Mouse (Mus musculus) erythroid progenitor cell, adult 5-6 weeks (primary cell): ENCODE data around the gene Lef1. TPM values are rescaled to one million over a fixed set of nuclear protein-coding genes. Genes with fewer than 3 reads are reported as not detected.

Source experiments
- ATAC-seq: replicated peaks from 2 replicates; pipeline ENCODE4 v1.8.0; 2016; ENCODE audit warnings: moderate number of reproducible peaks, mild to moderate bottlenecking, moderate TSS enrichment, inconsistent platforms; ENCODE audit not compliant: poor library complexity, low FRiP score, severe bottlenecking
- total RNA-seq, 2 experiments: library from RNA; stranded (forward) in 1 of 2; stranded (reverse) in 1 of 2; fragments of 150-400 nt in 1 of 2; fragments of 186-747, 209-891 nt in 1 of 2; gene quantifications; 2 replicates each; pipeline versions ENCODE4 v1.2.3 to v1.2.4; 2015 to 2017; ENCODE audit warnings: low replicate concordance in 2 of 2

Lef1 gene
- total RNA-seq (2015; ENCODE audit: low replicate concordance) (9.2 and 15.5 TPM in 2 replicates), total RNA-seq (2017; ENCODE audit: low replicate concordance) (4.6 and 14.1 TPM in 2 replicates)

DNA sequence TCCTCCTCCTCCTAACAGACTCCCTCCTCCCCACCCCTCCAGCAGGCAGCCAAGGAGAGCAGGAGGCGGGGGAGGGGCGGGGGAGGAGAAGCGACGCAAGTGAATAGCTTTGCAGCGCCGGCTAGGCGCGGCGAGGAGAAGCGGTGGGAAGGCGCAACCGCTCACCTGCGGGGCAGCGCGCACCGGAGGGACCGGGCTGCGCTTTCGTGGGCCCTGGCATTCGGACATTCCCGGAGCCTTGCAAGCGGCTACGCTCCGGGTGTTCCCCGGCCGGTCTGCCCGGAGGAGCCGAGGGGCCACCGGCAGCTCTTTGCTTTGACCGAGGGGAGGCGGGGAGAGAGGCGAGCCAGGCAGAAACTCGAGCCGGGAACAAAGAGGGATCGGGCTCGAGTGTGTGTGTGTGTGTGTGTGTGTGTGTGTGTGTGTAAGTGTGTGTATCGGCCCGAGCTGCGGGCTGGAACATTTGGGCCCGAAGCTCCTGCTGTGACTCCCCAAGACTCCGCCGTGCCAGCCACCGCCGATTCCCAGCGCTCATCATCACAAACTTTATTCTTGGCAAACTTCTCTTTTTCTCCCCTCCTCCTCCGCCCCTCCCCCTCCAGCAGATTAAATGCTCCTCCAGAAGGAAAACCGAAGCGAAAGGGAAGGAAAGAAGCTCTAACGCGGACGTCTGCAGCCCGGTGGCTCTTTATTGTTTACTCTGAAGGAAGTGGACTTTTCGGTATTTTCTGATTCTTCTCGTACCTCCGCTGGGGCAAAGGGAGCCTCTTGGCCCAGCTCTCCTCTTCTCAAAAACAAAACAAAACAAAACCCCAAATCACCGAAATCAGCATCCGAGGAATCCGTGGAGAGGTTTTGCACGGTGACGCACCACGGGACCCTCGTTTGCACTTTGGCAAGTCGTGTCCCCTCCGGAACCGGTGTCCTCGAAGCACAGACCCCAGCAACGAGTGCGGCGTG, at the start of gene Lef1:
Gene Lef1, plus strand, starts transcription at position 281 of the 960 bp plus-strand sequence.
- ATAC-seq = no peak

DNA sequence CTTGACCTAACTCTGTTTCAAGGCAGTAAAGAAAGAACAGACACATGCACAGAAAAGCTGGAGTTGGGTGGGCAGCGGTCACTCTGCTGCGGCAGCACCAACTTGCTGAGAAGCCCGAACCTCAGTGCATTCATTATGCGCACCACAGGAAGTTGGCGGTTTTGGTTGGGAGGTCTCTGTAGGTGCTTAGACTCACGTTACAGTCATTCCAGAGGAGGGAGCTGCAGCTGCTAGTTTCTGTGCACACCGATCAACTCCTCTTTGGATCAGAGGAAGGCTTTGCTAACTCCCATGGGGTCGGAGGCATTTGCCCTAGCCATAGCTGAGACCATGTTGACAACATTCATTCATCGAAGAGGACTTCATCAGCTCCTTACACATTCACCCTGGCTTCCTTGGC, 45.3 kb upstream of the Lef1 start:
- no peak for ATAC-seq

DNA sequence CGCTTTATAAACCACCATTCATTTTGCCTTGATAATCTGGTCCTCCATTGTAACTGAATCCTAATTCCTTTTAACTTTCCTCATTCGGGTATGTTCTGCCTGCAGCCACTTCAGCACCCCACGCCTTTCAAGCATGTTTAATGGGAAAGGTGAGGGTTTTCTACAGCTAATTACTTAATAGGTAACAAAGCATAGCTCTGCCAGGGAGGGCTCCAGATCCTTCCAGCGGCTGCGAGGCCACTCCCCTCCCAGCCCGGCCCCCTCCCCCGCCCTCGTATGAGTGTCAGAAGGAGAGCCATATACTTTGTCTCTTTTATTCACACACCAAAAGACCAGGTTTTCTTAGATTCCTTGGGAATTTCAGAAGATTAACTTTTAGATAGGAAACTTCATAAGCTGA, 44.1 kb upstream of the Lef1 start:
- no peak for ATAC-seq

DNA sequence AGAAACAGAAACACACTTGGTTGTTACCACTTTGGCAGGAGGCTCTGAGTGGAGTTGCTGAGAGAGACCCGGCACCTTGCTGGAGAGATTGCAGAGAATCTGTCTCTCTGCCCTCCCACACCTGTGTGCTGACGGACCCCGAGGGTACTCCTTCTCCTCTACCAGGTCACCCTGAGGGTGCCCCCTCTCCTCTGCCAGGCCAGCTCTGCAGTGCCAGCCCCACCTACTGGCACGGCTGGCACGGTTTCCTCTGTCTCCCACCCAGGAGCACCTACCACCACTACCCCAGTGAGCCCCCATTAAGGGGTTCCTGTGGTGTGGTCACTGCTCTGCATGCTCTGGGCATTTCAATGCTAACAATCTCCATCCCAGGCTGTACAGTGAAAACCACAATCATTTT, 42.3 kb upstream of the Lef1 start:
- ATAC-seq = no peak

DNA sequence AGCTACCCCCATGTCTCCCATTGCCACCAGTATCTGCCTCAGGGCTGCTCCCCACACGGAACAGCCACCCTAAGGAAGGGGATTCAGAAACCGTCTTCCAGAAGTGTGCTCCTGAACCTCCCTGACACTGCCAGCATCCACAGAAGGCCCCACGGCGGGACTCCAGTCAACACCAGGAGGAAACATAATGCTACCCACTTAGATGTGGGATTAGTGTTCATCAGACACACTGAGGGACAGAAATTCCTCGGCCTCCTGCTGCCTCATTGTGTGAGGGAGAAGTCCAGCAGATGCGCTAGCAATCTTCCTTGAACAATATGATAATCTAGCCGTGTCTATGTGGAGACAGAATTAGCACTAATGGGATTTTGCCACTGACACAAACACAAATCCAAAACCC, 40.1 kb upstream of the Lef1 start:
- ATAC-seq = no peak

DNA sequence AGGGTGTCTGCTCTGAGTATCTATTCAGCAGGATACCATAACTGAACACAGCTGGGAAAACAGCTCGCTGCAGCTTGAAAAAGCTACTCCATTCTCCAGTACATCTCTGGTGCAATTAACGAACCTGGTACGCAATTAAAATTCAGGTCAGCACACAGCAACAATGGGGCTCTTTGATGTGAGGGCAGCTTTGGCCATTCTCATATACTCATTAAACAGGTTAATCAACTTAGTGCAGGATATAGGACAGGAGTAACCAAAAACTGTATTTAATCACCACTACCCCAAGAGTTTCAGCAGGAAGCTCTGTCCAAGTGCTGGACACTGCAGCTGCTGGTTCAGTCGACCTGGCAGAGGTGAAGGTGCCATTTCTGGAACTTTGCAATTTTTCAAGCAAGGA, 37.6 kb upstream of the Lef1 start:
- ATAC-seq = no peak

DNA sequence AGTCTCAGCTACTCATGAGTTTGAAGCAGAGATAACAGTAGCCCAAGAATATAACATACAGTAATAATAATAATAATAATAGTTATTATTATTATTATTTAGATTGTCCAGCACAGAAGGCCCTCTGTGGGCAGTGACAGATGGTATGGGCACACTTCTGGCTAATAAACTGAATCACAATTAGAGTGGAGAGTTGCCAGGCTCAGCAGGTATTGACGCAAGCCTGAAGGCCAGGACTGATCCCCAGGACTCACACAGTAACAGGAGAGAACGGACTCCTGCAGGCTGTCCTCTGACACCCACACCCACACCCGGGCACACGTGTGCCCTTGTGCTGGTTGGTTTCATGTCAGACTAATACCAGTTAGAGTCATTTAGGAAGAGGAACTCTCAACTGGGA, 36.3 kb upstream of the Lef1 start:
- ATAC-seq = no peak

DNA sequence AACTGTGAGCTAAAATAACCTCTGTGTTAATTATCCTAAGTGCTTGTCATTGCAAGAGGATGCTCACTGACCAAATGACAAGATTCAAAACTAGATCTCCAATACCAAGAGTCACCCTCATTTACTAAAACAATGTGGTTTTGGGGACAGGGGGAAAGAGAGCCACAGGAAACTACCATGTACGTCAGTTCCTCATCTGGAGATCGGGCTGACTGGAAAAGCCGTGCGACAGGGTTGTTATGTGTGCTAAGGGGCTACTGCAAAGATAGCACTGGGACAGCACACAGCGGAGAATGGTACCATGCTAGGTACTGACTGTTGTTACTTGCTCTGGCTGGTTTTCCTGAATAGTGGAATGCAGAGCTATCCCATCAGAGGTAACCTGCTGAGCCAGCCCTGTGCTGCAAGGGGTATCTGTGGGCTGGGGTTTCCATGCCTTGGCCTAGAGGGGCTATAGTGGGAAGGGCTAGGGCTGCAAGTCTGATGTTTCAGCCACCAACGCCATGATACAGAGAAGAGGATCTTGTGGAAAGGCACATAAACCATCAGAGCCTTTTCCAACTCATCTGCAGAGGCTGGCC, 32.1 kb upstream of the Lef1 start:
- ATAC-seq = no peak

DNA sequence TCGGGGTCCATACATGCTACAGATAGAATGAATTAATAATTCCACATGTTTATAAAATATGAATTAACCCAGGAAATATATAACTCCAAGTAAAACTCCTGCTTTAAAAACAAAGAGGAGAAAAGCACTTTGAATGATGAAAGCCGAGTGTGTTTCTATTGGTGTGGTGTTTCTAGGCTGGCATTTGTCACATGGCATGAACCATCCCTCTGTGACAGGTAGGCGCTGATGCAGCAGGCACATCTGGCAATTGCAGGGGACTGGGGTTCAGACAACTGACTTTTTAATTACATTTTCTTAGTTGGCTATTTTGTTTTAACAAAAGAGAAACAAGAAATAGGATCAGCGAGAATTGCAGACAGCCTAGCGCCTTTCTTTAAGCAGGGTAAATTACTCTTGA, 31.6 kb upstream of the Lef1 start:
- ATAC-seq = no peak

DNA sequence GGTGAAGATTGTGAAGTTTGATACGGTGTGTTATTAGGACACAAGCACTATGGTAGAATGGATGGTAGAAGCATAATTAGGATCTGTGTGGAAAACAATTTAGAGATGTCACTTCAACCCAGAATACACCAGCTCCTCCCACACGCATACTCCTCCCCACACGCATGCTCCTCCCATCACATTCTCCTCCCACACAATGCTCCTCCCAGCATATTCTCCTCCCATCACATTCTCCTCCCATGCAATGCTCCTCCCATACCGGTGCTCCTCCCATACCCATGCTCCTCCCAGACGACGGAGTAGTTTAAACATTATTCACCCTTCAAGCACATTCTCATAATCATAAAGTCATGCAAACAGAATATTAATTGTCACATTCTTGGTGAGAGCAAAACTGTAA, 26.5 kb upstream of the Lef1 start:
- no peak for ATAC-seq

DNA sequence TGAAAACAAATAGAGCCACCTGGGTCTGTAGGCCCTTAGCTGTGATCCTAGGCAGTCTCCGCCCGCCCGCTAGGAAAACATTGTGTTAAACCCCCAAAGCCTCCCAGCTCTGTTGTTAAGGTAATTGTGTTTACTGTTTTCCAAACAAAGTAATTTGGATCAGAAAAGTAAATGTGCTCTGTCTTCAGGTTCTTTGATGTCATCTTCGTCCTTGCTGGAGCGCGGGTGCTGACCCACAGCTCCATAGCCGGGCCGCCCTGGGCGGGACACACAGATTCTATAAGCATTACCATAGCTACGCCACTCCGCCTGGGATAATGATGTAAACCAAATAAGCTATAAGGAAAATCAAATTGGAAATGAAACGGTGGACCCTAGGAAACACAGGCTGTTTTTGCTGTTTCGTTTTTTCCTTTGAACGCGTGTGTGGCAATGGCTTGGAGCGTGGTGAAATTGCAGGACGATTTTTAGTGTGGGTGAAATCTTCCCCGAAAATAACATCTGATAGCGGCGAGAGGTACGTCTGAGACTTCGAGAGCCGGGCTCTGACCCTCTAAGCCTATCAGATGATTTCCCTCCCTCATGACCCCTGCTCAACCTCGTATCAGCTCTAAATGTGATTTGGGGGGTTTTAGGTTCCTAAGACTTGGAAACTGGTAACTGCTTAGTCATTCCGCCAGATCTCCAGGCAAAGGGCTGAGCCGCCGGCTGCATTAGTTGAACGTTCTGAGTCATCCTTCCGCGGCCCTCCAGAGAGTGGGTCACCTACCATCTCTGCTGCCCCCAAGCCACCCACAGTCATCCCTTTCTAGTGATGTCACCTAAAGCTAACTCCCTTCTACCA, 25.3 kb upstream of the Lef1 start:
- no peak for ATAC-seq

DNA sequence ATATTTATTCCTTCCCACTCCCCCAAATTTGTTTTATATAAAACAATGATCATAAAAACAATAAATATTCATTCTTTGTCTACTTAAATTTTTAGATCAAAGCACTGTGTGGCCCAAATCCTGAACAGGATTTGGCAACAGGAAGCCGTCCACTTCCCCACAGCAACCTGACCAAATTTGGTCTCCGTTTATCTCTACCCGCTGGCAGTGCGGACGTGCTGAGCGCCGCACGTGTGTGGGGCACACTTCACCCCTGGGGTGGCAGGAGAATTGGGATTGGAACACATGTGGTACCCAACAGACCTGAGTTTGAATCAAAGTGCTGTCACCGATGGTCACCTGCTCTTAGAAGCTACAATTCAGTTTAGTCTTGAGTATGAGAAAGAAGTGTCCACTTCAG, 24.3 kb upstream of the Lef1 start:
- ATAC-seq = no peak

DNA sequence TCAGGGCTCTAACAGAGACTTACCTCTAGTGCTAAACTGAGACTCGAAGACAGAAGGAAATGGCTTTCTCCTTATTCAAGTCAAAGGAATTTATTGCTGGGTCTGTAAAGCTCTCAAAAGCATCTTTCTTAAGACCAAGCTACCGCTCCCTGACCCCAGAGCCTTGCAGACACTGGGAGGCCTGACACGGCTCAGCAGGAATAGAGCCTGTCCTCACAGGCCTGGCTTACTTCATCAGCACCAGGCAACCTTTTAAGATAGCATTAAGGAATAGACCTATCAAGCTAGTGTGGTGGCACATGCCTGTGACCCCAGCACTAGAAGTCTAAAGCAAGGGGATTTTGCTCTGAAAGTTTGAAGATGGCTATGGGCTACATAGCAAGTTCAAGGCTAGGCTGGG, 20.6 kb upstream of the Lef1 start:
- no peak for ATAC-seq

DNA sequence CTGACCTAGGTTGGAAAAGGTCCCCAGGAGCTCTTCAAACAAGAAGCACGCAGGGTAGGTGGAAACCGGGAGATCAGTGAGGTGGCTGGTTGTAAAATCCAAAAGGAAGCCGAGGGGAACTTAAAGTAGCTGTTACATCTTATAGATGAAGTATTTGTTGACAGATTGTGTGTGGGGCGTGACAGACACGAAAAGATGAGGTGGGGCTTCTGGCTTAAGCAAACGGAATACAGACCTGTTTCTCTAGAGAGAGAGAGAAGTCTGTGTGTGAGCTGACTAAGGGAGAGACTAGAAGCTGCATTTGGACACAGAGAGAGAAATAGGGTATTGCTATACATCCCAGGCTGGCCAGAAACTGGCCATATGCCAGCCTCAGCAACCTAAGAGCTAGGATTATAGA, 18.2 kb upstream of the Lef1 start:
- ATAC-seq = no peak

DNA sequence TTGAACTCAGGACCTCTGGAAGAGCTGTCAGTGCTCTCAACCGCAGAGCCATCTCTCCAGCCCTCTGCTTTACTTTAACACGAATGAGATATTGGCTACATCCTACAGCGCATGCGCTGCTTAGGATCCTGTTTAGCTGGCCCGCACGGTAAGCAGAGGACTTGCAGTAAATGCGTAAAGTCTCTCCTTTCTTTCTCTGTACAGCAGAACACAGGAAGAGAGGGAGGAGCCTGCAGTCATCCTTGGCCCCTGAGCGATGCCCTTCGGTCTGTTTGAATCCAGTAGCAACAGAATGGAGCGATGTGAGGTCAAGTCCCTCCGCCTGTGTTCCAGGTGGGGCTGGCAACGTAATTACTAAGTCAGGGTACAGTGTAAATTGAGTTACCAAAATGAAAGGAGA, 16.5 kb upstream of the Lef1 start:
- no peak for ATAC-seq

DNA sequence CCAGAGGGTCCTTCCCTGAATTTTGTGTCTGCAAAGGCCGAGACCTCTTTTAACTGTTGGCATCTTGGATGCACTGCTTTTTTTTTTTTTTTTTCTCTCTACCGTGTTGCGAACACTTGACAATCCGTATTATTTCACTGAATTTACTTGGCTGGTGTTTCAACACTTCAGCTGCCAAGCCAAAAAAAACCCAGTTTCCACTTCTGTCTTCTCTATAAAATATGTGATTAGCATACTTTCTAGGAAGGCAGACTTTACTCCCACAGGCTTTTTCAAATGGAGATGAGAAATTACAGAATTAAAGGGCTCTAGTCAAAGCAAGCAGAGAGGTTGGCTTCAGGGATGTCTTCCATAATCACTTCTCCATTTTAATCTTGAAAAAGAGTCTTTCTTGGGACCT, 14.2 kb upstream of the Lef1 start:
- no peak for ATAC-seq

DNA sequence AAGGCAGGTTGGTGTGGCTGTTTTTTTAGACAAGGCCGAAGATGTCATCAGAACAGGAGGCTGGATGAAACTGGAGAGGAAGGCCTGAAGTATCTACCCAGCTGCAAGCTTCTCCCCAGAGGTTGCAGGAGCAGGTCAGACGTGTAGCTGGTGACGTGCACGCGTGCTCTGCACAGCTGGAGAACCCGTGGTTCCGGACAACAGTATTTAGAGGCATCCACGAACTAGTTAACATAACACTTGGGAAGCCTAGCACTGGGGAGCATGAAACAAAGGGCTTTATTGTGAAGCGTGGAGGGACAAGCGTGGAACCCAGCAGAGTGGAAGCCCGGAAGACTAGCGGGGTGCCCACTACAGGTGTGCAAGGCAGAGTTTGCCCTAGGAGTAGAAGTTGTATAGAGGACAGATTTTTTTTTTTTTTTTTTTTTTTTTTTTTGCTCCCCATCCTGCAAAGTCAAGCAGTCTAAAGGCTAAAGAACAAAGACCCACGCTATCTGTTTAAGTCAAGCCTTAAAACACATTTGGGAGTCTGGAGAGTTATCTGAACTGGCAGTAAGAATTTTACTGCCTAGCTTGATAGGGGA, 8.0 kb upstream of the Lef1 start:
- no peak for ATAC-seq

DNA sequence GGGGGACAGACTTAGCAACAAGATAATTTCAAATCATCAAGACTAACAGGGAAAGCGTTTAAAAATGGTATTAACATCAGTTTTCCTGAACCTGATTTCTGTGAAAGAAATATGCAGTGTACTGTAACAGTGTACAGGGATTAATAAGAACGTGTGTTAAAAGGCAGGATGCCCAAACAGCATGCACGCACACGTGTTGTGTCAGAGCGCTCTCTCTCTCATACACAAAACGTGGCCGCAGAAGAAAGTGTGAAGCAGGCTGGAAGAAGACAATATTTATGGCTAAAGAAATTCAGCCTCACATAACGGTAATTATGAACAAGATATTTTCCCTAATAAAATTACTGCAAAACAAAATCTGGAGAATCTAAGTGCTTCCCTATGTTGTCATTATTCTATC, 4.9 kb upstream of the Lef1 start:
- ATAC-seq = no peak

DNA sequence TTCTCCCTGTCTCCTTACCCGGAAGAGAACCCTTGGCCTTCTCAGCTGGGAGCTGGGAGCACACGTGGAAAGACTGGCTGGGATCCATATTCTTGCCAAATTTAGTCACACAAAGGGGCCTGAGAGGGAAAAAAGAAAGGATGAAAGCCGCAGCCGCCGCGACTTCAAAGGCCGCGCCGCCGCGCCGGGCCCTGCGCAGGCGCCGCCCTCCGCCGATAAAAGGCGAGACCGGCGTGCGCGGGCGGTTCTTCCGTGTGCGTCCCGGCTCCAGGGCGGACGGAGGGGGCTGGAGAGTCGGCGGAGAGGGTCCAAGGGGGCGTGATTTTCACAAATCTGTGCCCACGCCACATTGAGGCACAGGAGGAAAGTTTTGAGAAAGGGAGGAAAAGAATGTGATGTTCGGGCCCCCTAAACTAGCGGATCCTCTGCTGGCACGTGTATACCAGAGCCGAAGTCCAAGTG, 4.3 kb upstream of the Lef1 start:
- no peak for ATAC-seq
